In genomic region chr7:125489636-125490035, GRCm38 (mm10) we compare ENCODE assay signal across 17 mouse cellular contexts. TPM values are rescaled to one million over a fixed set of nuclear protein-coding genes. Genes with fewer than 3 reads are reported as not detected.
A peak's percentile ranks its signal among the peaks of the same experiment; 100 is the strongest.
DNase-seq lines count a peak whose midpoint lies in the region; ATAC-seq and TF ChIP-seq lines count a peak whose summit lies in the region.
"Had no signal": no experiment of that assay in that cellular context is flagged by ENCODE, and none has a peak within 500 bp of the region (broad histone marks: within the 10 kb centered on the region; RNA-seq: fewer than 3 reads in every experiment).

No protein-coding gene starts in this region.

- no peak overlapping the region for H3K27ac ChIP-seq in hindbrain, embryonic 14.5 days
- no peak overlapping the region for H3K27ac ChIP-seq in hindbrain, embryonic 12.5 days
- H3K27ac ChIP-seq in spleen, adult 2 months (ENCODE audit: insufficient read depth, low read length), result peak overlapping the region; percentile 92
- H3K27ac ChIP-seq in hindbrain, embryonic 15.5 days (replicated peaks), result 0 out of 2 replicates have a peak overlapping the region, but pooled peaks have one; percentile 15
- peak overlapping the region; percentile 21; the same call in 1 of the 2 replicates for H3K27ac ChIP-seq in liver, embryonic 15.5 days (replicated peaks)
- H3K27ac ChIP-seq: embryonic facial prominence, embryonic 15.5 days had no signal

- 0 out of 2 replicates have a peak overlapping the region, but pooled peaks have one; percentile 18 for H3K9ac ChIP-seq in hindbrain, embryonic 14.5 days
- no peak overlapping the region; the same call in 1 of the 2 replicates for H3K9ac ChIP-seq in hindbrain, embryonic 12.5 days
- no peak overlapping the region for H3K9ac ChIP-seq in hindbrain, embryonic 15.5 days
- H3K9ac ChIP-seq in liver, embryonic 15.5 days, result no peak overlapping the region

- H3K4me2 ChIP-seq in hindbrain, embryonic 14.5 days (replicated peaks), result no peak overlapping the region
- no peak overlapping the region for H3K4me2 ChIP-seq in hindbrain, embryonic 12.5 days (replicated peaks)
- H3K4me2 ChIP-seq in hindbrain, embryonic 15.5 days, result no peak overlapping the region
- peak overlapping the region; percentile 86; the same call in 1 of the 2 replicates for H3K4me2 ChIP-seq in liver, embryonic 15.5 days

- no peak overlapping the region for H3K4me3 ChIP-seq in hindbrain, embryonic 14.5 days (replicated peaks; ENCODE audit: low read length)
- H3K4me3 ChIP-seq in hindbrain, embryonic 12.5 days, result no peak overlapping the region
- H3K4me3 ChIP-seq in spleen, adult 2 months (ENCODE audit: extremely low read depth, insufficient read depth, insufficient read length), result no peak overlapping the region
- H3K4me3 ChIP-seq in hindbrain, embryonic 15.5 days, result no peak overlapping the region
- H3K4me3 ChIP-seq in liver, embryonic 15.5 days (replicated peaks), result no peak overlapping the region

- H3K9me3 ChIP-seq in hindbrain, embryonic 14.5 days (ENCODE audit: control insufficient read depth, low read length), result no peaks in the 10 kb centered on the region
- H3K9me3 ChIP-seq in hindbrain, embryonic 12.5 days (replicated peaks), result no peaks in the 10 kb centered on the region
- no peaks in the 10 kb centered on the region for H3K9me3 ChIP-seq in hindbrain, embryonic 15.5 days
- no peaks in the 10 kb centered on the region for H3K9me3 ChIP-seq in liver, embryonic 15.5 days (replicated peaks)
- H3K9me3 ChIP-seq: embryonic facial prominence, embryonic 15.5 days; forebrain, embryonic 10.5 days had no signal

- TF ChIP-seq CTCF in spleen, adult 2 months (IDR thresholded peaks at IDR 0.05; ENCODE audit: extremely low read depth, insufficient read depth, insufficient read length, insufficient replicate concordance), result no peak

- no peak for TF ChIP-seq POLR2A in spleen, adult 2 months (IDR thresholded peaks at IDR 0.05; ENCODE audit: low read depth, low read length)

- H3K36me3 ChIP-seq in hindbrain, embryonic 14.5 days (replicated peaks; ENCODE audit: control insufficient read depth, insufficient read depth), result peaks cover 17% of the 10 kb centered on the region
- H3K36me3 ChIP-seq in hindbrain, embryonic 12.5 days, result peaks cover 12% of the 10 kb centered on the region
- peaks cover 1% of the 10 kb centered on the region; the same call in 1 of the 2 replicates for H3K36me3 ChIP-seq in spleen, adult 2 months (ENCODE audit: control insufficient read depth, insufficient read depth, low read length)
- H3K36me3 ChIP-seq in hindbrain, embryonic 15.5 days, result no peaks in the 10 kb centered on the region
- H3K36me3 ChIP-seq in liver, embryonic 15.5 days (replicated peaks), result peaks cover 22% of the 10 kb centered on the region

- H3K4me1 ChIP-seq in hindbrain, embryonic 14.5 days (replicated peaks; ENCODE audit: control insufficient read depth, insufficient read depth, low read length), result peaks cover 20% of the 10 kb centered on the region
- H3K4me1 ChIP-seq in hindbrain, embryonic 12.5 days, result peaks cover 17% of the 10 kb centered on the region
- peaks cover 61% of the 10 kb centered on the region for H3K4me1 ChIP-seq in spleen, adult 2 months (ENCODE audit: control insufficient read depth, insufficient read depth, insufficient read length)
- peaks cover 25% of the 10 kb centered on the region for H3K4me1 ChIP-seq in hindbrain, embryonic 15.5 days (replicated peaks)
- H3K4me1 ChIP-seq in liver, embryonic 15.5 days (replicated peaks), result peaks cover 76% of the 10 kb centered on the region

- WGBS in hindbrain, embryonic 14.5 days, result 93% methylated on average over 2 of the region's 2 CpGs
- WGBS in hindbrain, embryonic 12.5 days, result 95% methylated on average over 2 of the region's 2 CpGs
- 40% methylated on average over 2 of the region's 2 CpGs for WGBS in spleen, adult 2 months
- 93% methylated on average over 2 of the region's 2 CpGs for WGBS in hindbrain, embryonic 15.5 days
- WGBS in liver, embryonic 15.5 days (ENCODE audit: insufficient replicate concordance), result 64% methylated on average over 2 of the region's 2 CpGs

- DNase-seq in hindbrain, embryonic 14.5 days (ENCODE audit: low spot score), result no peak
- no peak for DNase-seq in spleen, adult 2 months (ENCODE audit: low read depth in 1 of 2, low spot score in 2 of 2)
- no peak for DNase-seq in spleen, adult 18-20 months
- DNase-seq in spleen, adult 12 weeks (ENCODE audit: low spot score), result no peak
- DNase-seq: adrenal gland, postnatal 36 days; cerebellum, adult 8-10 months; gastrocnemius, postnatal 10 days; kidney, adult 8-10 months; kidney, postnatal 4 days; lung, adult 18-20 months; midbrain, embryonic 14.5 days had no signal

- no peaks in the 10 kb centered on the region for H3K27me3 ChIP-seq in hindbrain, embryonic 14.5 days (ENCODE audit: control insufficient read depth, insufficient read depth, low read length)
- H3K27me3 ChIP-seq in hindbrain, embryonic 12.5 days, result no peaks in the 10 kb centered on the region; the same call in 1 of the 2 replicates
- no peaks in the 10 kb centered on the region for H3K27me3 ChIP-seq in spleen, adult 2 months (ENCODE audit: control insufficient read depth, insufficient read depth, low read length)
- H3K27me3 ChIP-seq in hindbrain, embryonic 15.5 days, result no peaks in the 10 kb centered on the region
- H3K27me3 ChIP-seq in liver, embryonic 15.5 days, result no peaks in the 10 kb centered on the region
- H3K27me3 ChIP-seq: embryonic facial prominence, embryonic 15.5 days; Patski had no signal

- ATAC-seq in hindbrain, embryonic 14.5 days (ENCODE audit: low FRiP score), result no peak
- ATAC-seq in hindbrain, embryonic 12.5 days (ENCODE audit: low FRiP score), result no peak
- ATAC-seq in hindbrain, embryonic 15.5 days (ENCODE audit: low FRiP score, low read depth), result no peak
- no peak for ATAC-seq in liver, embryonic 15.5 days (ENCODE audit: insufficient read depth)
- ATAC-seq: Patski had no signal

RNA-seq across cellular contexts. Expression of gene Nsmce1, which starts 1.8 kb away (rescaled TPM):
- polyA plus RNA-seq in hindbrain, embryonic 14.5 days (2014; fragmentation: Nextera tagmentation; extraction: Ambion mirVana), result 86.0 and 94.8 TPM in 2 replicates
- 93.6 and 107 TPM in 2 replicates for polyA plus RNA-seq in hindbrain, embryonic 12.5 days (2016; fragmentation: Nextera tagmentation; extraction: Ambion mirVana)
- 38.4 and 42.4 TPM in 2 replicates for polyA plus RNA-seq in spleen, adult 2 months (2012; rRNA removed)
- 89.2 and 99.4 TPM in 2 replicates for polyA plus RNA-seq in hindbrain, embryonic 15.5 days (2015; fragmentation: Nextera tagmentation; extraction: Ambion mirVana)
- polyA plus RNA-seq in liver, embryonic 15.5 days (2015; fragmentation: Nextera tagmentation; extraction: Ambion mirVana), result 73.8 and 75.2 TPM in 2 replicates

RNA-seq across cellular contexts. Expression of gene Kdm8, which starts 45.2 kb away (rescaled TPM):
- polyA plus RNA-seq in hindbrain, embryonic 14.5 days (2014; fragmentation: Nextera tagmentation; extraction: Ambion mirVana), result 4.1 and 5.2 TPM in 2 replicates
- 9.3 and 10.7 TPM in 2 replicates for polyA plus RNA-seq in hindbrain, embryonic 12.5 days (2016; fragmentation: Nextera tagmentation; extraction: Ambion mirVana)
- polyA plus RNA-seq in spleen, adult 2 months (2012; rRNA removed), result 3.8 and 3.9 TPM in 2 replicates
- polyA plus RNA-seq in hindbrain, embryonic 15.5 days (2015; fragmentation: Nextera tagmentation; extraction: Ambion mirVana), result 5.1 and 5.4 TPM in 2 replicates
- 6.3 and 6.5 TPM in 2 replicates for polyA plus RNA-seq in liver, embryonic 15.5 days (2015; fragmentation: Nextera tagmentation; extraction: Ambion mirVana)

Comparison
In these comparisons a context has a peak if more than half of its experiments do, and no peak if none do; other contexts are left out.
1. H3K27ac ChIP-seq: peak in spleen, adult 2 months (single experiment), hindbrain, embryonic 15.5 days (single experiment) and liver, embryonic 15.5 days (single experiment); none in hindbrain, embryonic 14.5 days (single experiment) and hindbrain, embryonic 12.5 days (single experiment).